Mouse (Mus musculus): Measurements from ENCODE around the gene Flii.

Gene Flii

DNA sequence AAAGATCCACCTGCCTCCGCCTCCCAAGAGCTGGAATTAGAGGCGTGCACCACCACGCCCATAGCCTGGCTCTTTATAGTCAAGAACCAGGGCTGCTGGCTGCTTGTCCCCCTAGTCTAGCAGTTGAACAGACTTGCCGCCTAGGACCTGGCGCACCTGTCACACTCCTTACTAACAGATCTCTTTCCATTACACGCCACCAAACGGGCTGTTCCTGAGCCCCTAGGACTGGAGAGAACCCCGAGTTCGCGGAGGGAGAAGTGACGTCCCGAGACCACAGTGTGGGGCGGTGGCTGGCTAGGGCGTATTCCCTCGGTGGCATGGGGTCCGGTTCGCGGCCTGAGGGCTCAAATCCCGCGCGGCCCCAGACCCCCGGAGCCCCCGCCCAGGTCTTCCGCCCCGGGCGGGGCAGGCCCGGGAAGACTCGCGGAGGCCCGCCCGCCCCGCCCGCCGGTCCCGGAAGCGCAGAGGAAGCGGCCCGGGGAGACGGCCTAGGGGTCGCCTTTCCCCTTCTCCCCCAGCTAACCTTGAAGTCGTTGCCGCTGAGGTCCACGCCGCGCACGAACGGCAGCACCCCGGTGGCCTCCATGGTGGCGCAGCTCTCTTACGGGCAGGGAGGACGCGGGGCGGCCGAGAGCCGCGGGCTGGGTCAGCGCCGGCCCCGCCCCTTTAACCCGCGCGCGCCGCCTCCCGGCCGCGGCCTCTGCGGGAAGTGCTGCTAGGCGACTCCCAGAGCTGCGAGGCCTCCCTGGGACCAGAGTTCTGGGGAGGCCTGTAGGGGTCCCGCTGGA lies at the start of gene Flii:
Gene Flii, minus strand, starts transcription at position 663 of the 791 bp plus-strand sequence.
- Histone ChIP-seq H3K36me3 (ENCODE audit: control insufficient read depth, insufficient read depth, low read length, poor library complexity, severe bottlenecking) (peaks cover 2% of the 10 kb centered on the region; the same call in 1 of the 2 replicates), H3K27me3 (ENCODE audit: control insufficient read depth, insufficient read depth, low read length, poor library complexity, severe bottlenecking) (no peaks in the 10 kb centered on the region)
- peak; percentile 82 for DNase-seq (ENCODE audit: low read depth, low spot score)

DNA sequence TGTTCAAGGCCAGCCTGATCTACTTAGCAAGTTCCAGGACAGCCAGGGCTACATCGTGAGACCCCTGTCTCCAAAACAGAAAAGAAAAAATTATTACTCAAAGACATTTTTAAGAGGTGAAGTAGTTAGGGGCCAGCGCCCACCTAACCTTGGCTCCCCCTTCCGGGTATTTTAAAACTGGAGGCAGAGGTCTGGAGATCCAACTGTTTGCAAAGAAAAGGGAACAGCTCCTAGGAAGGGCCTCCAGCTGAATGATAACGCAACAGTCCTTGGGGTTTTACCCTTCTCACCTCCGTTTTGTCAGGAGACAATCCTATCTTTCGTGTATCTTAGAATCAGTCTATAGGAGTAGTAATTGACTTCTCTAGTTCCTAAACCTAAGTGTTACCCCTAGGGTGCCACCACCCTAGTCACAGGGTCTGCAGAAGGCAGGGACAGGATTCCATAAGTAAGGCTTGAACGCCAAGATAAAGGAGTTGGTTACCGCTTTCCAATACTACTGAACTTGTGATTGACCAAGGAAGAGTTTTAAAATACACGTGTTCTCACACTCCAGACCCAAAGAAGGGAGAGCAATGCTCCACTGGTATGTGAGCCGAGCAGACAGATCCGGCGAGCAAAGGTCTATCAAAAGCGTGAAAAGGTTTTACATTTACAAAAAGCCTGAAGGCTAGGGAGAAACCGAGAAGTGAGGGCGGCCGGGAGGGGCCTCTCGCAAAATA lies 49.2 kb upstream of the Flii start:
- 0 out of 2 replicates have a peak, but pooled peaks cover 2% of the 10 kb centered on the region for H3K36me3 ChIP-seq (ENCODE audit: control insufficient read depth, insufficient read depth, low read length, poor library complexity, severe bottlenecking)
- DNase-seq (ENCODE audit: low read depth, low spot score): no peak

DNA sequence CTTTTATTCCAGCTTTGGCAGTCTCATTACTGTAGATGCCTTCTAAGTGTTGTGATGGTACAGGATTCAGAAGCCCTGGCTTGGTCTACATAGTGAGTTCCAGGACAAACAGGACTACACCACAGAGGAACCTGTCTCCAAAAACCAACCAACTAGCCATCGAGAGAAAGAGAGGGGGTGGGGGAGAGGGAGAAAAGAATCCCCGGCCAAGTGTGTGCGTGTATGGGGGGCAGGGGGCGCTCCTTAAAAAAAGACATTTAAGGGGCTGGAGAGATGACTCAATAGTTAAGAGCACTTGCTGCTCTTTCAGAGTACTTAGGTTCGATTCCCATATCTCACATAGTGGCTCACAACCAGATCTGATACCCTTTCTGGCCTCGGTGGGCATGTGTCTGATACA lies 48.5 kb upstream of the Flii start:
- Histone ChIP-seq H3K36me3 (ENCODE audit: control insufficient read depth, insufficient read depth, low read length, poor library complexity, severe bottlenecking) (0 out of 2 replicates have a peak, but pooled peaks cover 2% of the 10 kb centered on the region), H3K27me3 (ENCODE audit: control insufficient read depth, insufficient read depth, low read length, poor library complexity, severe bottlenecking) (no peaks in the 10 kb centered on the region)
- DNase-seq (ENCODE audit: low read depth, low spot score): no peak

More for the DNA sequence above, 49.2 kb upstream of the Flii start:
- no peaks in the 10 kb centered on the region for H3K27me3 ChIP-seq (ENCODE audit: control insufficient read depth, insufficient read depth, low read length, poor library complexity, severe bottlenecking)

DNA sequence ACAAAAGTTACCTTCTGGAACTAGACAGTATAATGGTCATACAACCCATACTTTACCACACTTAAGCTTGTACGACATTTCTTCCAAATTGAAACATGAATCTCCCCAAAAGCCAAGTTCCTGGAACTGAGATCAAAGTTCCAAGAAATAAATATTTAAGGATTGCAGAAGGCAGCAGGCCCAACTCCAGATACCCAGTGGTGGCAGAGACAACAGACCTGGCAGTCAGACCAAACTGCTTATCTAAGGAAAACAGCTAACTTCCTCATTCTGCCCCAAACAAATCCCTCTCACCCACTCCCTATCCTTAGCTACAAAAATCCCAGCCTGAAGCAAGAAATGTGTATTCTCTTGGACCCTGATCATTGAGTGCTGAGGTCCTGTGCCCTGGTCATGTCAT lies 47.8 kb upstream of the Flii start:
- DNase-seq (ENCODE audit: low read depth, low spot score): no peak
- 0 out of 2 replicates have a peak, but pooled peaks cover 2% of the 10 kb centered on the region for H3K36me3 ChIP-seq (ENCODE audit: control insufficient read depth, insufficient read depth, low read length, poor library complexity, severe bottlenecking)
- no peaks in the 10 kb centered on the region for H3K27me3 ChIP-seq (ENCODE audit: control insufficient read depth, insufficient read depth, low read length, poor library complexity, severe bottlenecking)

DNA sequence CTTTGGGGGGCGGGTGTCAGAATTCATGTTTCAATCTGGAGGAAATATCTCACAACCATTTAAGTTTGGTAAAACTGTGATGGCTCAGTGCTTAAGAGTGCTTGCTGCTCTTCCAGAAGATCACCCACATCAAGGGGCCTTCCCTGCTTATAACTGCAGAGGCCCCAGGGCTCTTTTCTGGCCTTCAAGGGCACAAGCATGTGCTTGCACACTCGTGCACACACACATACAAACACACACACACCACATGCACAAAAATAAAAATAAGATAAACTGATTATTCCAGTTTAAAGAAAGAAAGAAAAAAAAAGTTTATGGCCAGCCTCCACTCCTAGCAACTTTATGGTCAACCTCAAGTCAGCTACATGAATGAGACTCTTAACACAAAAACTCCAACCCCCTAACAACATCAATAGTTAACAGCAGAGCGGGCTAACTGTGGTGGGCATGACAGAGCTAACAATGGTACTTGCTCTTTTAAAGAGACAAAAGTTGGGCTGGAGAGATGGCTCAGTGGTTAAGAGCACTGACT lies 47.2 kb upstream of the Flii start:
- no peaks in the 10 kb centered on the region for H3K36me3 ChIP-seq (ENCODE audit: control insufficient read depth, insufficient read depth, low read length, poor library complexity, severe bottlenecking)

DNA sequence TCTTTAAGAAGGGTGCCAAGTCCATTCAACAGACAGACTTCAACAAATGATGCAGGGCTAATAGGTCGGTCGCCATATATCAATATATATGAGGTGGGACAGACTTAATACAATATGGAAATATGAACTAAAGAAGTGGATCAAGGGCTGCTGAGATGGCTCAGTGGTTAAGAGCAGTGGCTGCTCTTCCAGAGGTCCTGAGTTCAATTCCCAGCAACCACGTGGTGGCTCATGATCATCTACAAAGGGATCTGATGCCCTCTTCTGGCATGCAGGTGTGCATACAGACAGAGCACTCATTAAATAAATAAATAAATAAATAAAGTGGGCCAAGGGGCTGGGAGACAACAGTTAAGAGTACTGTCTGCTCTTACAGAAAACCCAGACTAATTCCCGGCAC lies 45.1 kb upstream of the Flii start:
- H3K36me3 ChIP-seq (ENCODE audit: control insufficient read depth, insufficient read depth, low read length, poor library complexity, severe bottlenecking): no peaks in the 10 kb centered on the region
- DNase-seq (ENCODE audit: low read depth, low spot score): no peak
- H3K27me3 ChIP-seq (ENCODE audit: control insufficient read depth, insufficient read depth, low read length, poor library complexity, severe bottlenecking): no peaks in the 10 kb centered on the region

More for the DNA sequence above, 47.2 kb upstream of the Flii start:
- no peaks in the 10 kb centered on the region for H3K27me3 ChIP-seq (ENCODE audit: control insufficient read depth, insufficient read depth, low read length, poor library complexity, severe bottlenecking)
- DNase-seq (ENCODE audit: low read depth, low spot score): no peak

DNA sequence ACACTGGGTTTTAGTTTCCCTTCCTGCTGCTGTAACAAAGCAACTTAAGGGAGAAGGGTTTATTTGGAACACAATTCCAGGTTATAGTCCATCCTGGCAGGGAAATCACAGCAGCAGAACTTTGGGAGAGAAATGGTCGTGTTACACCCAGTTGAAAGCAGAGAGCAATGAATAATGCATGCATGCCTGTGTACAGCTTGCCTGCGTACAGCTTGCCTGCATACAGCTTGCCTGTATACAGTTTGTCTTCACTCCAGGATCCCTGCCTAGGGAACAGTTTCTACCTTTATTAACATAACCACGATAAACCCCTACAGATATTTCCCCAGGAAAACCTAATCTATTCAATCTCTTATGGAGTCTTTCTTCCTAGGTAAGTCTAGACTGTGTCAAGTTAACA lies 43.7 kb upstream of the Flii start:
- no peaks in the 10 kb centered on the region for H3K36me3 ChIP-seq (ENCODE audit: control insufficient read depth, insufficient read depth, low read length, poor library complexity, severe bottlenecking)
- H3K27me3 ChIP-seq (ENCODE audit: control insufficient read depth, insufficient read depth, low read length, poor library complexity, severe bottlenecking): no peaks in the 10 kb centered on the region
- no peak for DNase-seq (ENCODE audit: low read depth, low spot score)

DNA sequence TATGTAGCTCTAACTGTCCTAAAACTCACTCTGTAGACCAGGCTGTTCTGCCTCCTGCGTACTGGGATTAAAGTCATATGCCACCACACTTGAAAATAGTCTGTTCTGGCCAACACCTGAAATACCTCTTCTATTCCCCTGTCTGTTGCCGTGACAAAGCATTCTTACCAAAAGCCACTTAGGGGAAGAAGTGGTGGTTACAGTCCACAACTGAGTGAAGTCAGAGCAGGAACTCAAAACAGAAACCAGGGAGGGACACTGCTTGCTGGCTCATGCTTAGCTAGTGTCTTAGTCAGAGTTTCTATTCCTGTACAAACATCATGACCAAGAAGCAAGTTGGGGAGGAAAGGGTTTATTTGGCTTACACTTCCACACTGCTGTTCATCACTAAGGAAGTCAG lies 42.3 kb upstream of the Flii start:
- DNase-seq (ENCODE audit: low read depth, low spot score): peak; percentile 44
- Histone ChIP-seq H3K27me3 (ENCODE audit: control insufficient read depth, insufficient read depth, low read length, poor library complexity, severe bottlenecking) (no peaks in the 10 kb centered on the region), H3K36me3 (ENCODE audit: control insufficient read depth, insufficient read depth, low read length, poor library complexity, severe bottlenecking) (no peaks in the 10 kb centered on the region)

DNA sequence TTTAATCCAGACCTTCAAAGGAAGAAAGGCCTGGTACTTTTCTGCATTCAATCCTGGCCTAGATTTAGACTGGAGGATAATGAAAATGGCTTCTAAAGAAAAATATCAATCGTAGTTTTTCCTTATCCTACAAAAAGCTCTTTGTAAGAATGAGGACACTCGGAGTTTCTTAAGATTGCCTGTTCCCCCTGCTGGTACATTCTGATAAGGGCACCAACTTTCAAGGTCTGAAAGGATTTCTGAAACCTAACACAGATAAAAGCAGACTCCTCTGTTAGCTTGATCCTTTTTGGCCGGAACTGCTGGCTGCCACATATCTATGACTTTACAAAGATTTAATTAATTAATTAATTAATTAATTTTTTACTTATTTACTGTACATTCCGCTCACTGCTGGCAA lies 39.9 kb upstream of the Flii start:
- Histone ChIP-seq H3K27me3 (ENCODE audit: control insufficient read depth, insufficient read depth, low read length, poor library complexity, severe bottlenecking) (no peaks in the 10 kb centered on the region), H3K36me3 (ENCODE audit: control insufficient read depth, insufficient read depth, low read length, poor library complexity, severe bottlenecking) (no peaks in the 10 kb centered on the region)
- DNase-seq (ENCODE audit: low read depth, low spot score): no peak

DNA sequence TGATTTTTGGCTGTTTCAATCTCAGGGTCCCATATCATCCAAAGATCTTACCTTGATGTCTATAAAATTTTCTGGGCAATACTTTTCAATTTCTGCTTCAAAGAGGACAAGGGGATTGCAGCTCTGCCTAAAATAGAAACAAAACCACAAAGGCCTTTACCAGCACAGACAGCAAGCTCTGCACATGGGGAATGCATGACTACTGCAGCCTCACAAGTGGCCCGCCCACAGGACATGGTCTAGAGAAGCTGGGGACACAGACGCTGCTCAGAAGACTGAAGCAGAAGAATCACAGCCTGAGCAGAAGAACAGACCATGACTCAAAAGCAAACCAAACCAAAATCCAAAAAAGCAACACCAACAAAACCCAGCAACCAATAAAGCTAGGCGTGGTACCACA lies 34.6 kb upstream of the Flii start:
- H3K36me3 ChIP-seq (ENCODE audit: control insufficient read depth, insufficient read depth, low read length, poor library complexity, severe bottlenecking): peaks cover 5% of the 10 kb centered on the region; the same call in 1 of the 2 replicates
- no peak for DNase-seq (ENCODE audit: low read depth, low spot score)
- no peaks in the 10 kb centered on the region for H3K27me3 ChIP-seq (ENCODE audit: control insufficient read depth, insufficient read depth, low read length, poor library complexity, severe bottlenecking)

DNA sequence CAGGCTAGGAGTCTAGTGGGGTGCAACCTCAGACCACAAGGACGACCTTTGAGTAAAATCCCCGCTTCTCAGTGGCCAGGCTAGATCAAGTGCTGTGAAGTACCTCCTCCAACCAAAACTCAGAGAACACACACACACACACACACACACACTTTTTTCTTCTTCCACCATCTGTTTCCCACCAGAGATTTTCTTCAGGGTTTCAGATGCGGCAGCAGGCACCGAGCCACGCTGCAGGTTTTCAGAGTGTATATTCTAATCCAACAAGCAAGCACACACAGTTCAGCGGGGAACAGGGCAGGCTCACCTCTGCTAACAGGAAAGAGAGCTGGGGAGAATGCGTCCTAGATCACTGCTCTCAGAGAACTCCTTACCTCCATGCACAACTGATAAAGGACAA lies 28.5 kb upstream of the Flii start:
- Histone ChIP-seq H3K36me3 (ENCODE audit: control insufficient read depth, insufficient read depth, low read length, poor library complexity, severe bottlenecking) (peaks cover 21% of the 10 kb centered on the region), H3K27me3 (ENCODE audit: control insufficient read depth, insufficient read depth, low read length, poor library complexity, severe bottlenecking) (no peaks in the 10 kb centered on the region)
- no peak for DNase-seq (ENCODE audit: low read depth, low spot score)

DNA sequence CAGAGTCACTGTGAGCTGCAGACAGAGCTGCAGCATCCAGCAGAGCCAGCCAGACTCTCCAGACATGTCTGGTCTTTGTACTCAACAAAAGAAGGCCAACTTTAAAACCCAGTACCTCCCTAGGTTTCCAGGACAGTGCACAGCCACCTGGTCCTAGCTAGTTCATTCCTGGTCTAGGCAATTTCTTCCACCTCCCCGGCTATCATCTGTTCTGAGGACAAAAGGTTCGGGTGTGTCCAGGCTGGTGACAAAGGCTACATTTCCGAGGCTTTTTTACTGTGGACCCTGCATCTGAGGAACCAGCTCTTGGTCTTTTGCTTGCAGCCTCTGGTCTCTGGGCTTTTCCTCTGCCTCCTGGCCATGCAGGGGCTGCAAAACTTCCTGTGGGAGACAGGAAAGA lies 13.3 kb upstream of the Flii start:
- DNase-seq (ENCODE audit: low read depth, low spot score): no peak
- H3K27me3 ChIP-seq (ENCODE audit: control insufficient read depth, insufficient read depth, low read length, poor library complexity, severe bottlenecking): no peaks in the 10 kb centered on the region
- H3K36me3 ChIP-seq (ENCODE audit: control insufficient read depth, insufficient read depth, low read length, poor library complexity, severe bottlenecking): no peaks in the 10 kb centered on the region; the same call in 1 of the 2 replicates

DNA sequence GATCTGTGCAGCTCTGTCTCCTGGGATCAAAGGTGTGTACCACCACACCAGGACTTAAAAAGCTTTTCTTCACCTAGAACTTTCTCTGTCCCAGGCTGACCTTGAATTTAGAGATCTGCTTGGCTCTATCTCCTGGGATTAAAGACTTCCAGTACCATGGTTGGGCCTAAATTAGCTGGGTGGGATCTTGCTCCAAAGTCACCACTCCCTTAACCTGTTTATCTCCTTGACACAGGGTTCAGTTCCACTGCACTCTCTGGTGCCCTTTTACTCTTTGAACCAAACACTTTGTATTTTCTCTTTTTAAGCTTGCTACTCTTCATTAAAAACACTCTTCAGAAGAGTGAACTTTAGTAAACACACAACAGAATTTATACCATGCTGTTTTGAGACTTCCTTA lies 10.4 kb upstream of the Flii start:
- DNase-seq (ENCODE audit: low read depth, low spot score): no peak
- H3K27me3 ChIP-seq (ENCODE audit: control insufficient read depth, insufficient read depth, low read length, poor library complexity, severe bottlenecking): no peaks in the 10 kb centered on the region
- H3K36me3 ChIP-seq (ENCODE audit: control insufficient read depth, insufficient read depth, low read length, poor library complexity, severe bottlenecking): no peaks in the 10 kb centered on the region; the same call in 1 of the 2 replicates

DNA sequence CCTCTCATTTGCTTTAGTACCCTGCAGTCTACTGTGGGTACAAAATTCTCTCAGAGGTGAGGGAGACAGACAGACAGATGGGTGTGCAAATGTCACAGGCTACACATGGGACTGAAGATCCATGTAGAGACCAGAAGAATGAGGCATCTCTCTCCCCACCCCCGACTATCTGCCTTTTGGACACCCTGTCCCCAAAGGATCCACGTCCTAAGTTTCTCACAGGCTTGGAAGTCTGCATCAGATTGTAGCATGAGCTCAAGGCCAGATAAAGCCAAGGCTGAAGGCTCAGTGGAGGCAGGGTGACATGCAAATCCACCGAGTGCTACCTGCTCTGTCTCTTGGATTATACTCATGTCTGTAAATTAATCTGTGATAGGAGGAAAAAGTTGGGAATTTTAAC lies 9.4 kb upstream of the Flii start:
- DNase-seq (ENCODE audit: low read depth, low spot score): no peak
- Histone ChIP-seq H3K36me3 (ENCODE audit: control insufficient read depth, insufficient read depth, low read length, poor library complexity, severe bottlenecking) (no peaks in the 10 kb centered on the region), H3K27me3 (ENCODE audit: control insufficient read depth, insufficient read depth, low read length, poor library complexity, severe bottlenecking) (no peaks in the 10 kb centered on the region)

DNA sequence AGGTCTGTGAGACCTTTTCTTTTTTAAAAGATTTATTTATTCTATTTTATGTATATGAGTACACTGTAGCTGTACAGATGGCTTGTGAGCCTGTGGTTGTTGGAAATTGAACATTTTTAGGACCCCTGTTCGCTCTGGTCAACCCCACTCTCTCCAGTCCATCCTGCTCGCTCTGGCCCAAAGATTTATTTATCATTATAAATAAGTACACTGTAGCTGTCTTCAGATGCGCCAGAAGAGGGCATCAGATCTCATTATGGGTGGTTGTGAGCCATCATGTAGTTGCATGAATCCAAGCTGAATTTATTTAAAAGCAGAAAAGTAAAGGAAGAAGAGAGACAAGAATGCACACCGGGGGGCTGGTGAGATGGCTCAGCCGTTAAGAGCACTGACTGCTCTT lies 8.1 kb upstream of the Flii start:
- H3K27me3 ChIP-seq (ENCODE audit: control insufficient read depth, insufficient read depth, low read length, poor library complexity, severe bottlenecking): no peaks in the 10 kb centered on the region
- no peaks in the 10 kb centered on the region; the same call in 1 of the 2 replicates for H3K36me3 ChIP-seq (ENCODE audit: control insufficient read depth, insufficient read depth, low read length, poor library complexity, severe bottlenecking)
- no peak for DNase-seq (ENCODE audit: low read depth, low spot score)

Data from splenic B cell, adult 2 months (primary cell).